Mouse (Mus musculus): ENCODE measurements around the gene Ost4. TPM values are rescaled to one million over a fixed set of nuclear protein-coding genes. Genes with fewer than 3 reads are reported as not detected.

Ost4 gene
- polyA plus RNA-seq, 1 experiment from 2014 or later, result 246 TPM

- Histone ChIP-seq H3K4me1 (ENCODE audit: control insufficient read depth, insufficient read depth, low read length) (peaks cover 4% of the 10 kb centered on the region; the same call in 1 of the 2 replicates), H3K4me3 (replicated peaks; ENCODE audit: low read depth, low read length) (no peak overlapping the region), H3K9ac (replicated peaks; ENCODE audit: low read length) (no peak overlapping the region; the same call in 1 of the 2 replicates), H3K36me3 (ENCODE audit: control insufficient read depth, insufficient read depth, low read length) (no peaks in the 10 kb centered on the region), H3K9me3 (ENCODE audit: control insufficient read depth, low read length) (no peaks in the 10 kb centered on the region), H3K27ac (replicated peaks; ENCODE audit: low read depth, low read length) (no peak overlapping the region), H3K27me3 (ENCODE audit: control insufficient read depth, insufficient read depth, low read length) (no peaks in the 10 kb centered on the region), H3K4me2 (ENCODE audit: low read length) (no peak overlapping the region)
- 87% methylated on average over 6 of the region's 6 CpGs for WGBS
- DNase-seq (no peak), ATAC-seq (ENCODE audit: low FRiP score, low TSS enrichment) (no peak)
Measured at GRCm38 (mm10) chr5:30914849-30915248, 7.3 kb upstream of the Ost4 start.

DNA sequence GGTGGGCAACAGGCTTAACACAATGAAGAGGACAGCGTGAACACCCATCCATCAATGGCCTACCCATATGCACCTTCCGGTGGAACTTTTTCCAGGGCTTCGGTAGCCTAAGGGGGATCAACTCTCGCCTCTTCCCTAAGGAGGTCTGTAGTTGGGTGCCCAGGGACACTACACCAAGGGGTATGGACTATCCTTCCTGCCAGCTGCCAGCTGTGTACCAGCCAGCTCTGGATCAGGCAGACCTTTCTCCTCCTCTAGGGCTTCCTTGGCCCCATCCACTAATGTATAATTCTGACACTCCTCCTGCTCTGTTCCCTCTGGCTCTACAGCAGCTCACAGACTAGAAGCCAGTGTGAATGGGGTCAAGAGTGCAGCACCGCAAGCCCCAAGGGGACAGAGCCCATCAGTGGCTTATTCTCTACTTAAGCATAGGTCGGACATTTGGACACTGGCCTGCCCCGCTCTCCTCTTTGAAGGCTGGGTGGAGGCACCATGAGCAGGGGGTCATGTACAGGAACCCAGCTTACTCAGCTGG lies 6.6 kb upstream of the Ost4 start:
- DNase-seq (no peak), ATAC-seq (ENCODE audit: low FRiP score, low TSS enrichment) (no peak)
- Histone ChIP-seq H3K36me3 (ENCODE audit: control insufficient read depth, insufficient read depth, low read length) (no peaks in the 10 kb centered on the region), H3K9me3 (ENCODE audit: control insufficient read depth, low read length) (no peaks in the 10 kb centered on the region), H3K4me3 (replicated peaks; ENCODE audit: low read depth, low read length) (no peak overlapping the region), H3K4me1 (ENCODE audit: control insufficient read depth, insufficient read depth, low read length) (peaks cover 4% of the 10 kb centered on the region; the same call in 1 of the 2 replicates), H3K27ac (replicated peaks; ENCODE audit: low read depth, low read length) (no peak overlapping the region), H3K27me3 (ENCODE audit: control insufficient read depth, insufficient read depth, low read length) (no peaks in the 10 kb centered on the region), H3K9ac (replicated peaks; ENCODE audit: low read length) (no peak overlapping the region), H3K4me2 (ENCODE audit: low read length) (peak overlapping the region; percentile 21; the same call in 1 of the 2 replicates)
- 84% methylated on average over 7 of the region's 7 CpGs for WGBS

DNA sequence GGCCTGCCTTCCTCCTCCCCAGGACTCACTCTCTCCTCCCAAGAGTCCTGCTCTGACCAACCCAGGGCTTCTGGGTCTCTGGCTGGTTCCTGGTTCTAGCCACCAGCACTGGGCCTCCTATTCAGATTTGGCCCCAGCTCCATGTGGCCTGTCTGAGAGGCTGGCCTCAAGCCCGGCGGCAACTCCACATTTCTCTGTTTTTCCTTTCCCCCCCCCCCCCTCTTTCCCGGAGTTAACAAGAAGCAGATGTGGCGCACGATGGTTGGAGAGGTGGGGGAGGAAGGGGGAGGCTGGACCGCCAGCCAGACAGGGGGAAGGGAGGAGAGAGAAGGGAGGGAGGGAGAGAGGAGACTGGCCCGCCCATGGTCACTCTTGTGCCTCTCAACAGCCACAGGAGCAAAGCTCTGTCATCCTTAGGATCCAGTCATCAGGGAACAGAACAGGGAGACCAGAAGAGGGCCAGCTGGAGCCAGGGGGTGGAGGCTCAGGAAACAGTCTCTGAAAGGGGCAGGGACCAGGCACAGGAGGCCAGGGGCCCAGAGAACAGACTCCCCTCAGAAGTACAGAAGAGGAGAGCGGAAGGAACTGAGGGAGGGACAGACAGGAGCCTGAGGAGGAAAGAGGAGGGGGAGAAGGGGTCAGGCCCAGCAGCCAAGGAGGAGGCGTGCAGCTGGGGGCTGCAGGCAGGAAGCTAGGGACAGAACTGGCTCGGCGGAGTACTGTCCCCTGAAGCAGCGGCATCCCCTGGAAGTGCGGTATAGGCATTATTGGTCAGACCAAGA lies 5.7 kb upstream of the Ost4 start, which contains the start of gene Emilin1:
Emilin1 (plus strand) TSS at position 343 of the 782 bp plus-strand sequence.
- DNase-seq (peak; percentile 53), ATAC-seq (ENCODE audit: low FRiP score, low TSS enrichment) (no peak)
- Histone ChIP-seq H3K4me2 (ENCODE audit: low read length) (peak within 1 kb of the TSS; percentile 21; the same call in 1 of the 2 replicates), H3K4me3 (replicated peaks; ENCODE audit: low read depth, low read length) (no peak within 1 kb of the TSS), H3K27ac (replicated peaks; ENCODE audit: low read depth, low read length) (peak within 1 kb of the TSS; percentile 58), H3K9me3 (ENCODE audit: control insufficient read depth, low read length) (no peaks in the 10 kb centered on the region), H3K4me1 (ENCODE audit: control insufficient read depth, insufficient read depth, low read length) (peaks cover 6% of the 10 kb centered on the region; the same call in 1 of the 2 replicates), H3K27me3 (ENCODE audit: control insufficient read depth, insufficient read depth, low read length) (no peaks in the 10 kb centered on the region), H3K36me3 (ENCODE audit: control insufficient read depth, insufficient read depth, low read length) (no peaks in the 10 kb centered on the region), H3K9ac (replicated peaks; ENCODE audit: low read length) (no peak within 1 kb of the TSS)
- 34% methylated on average over 13 of the region's 13 CpGs for WGBS

- no peaks in the 10 kb centered on the region for H3K9me3 ChIP-seq (ENCODE audit: control insufficient read depth, low read length)
- whole genome bisulfite sequencing, result 54% methylated on average over 5 of the region's 5 CpGs
- H3K27ac ChIP-seq (replicated peaks; ENCODE audit: low read depth, low read length), result peak overlapping the region; percentile 58
- no peaks in the 10 kb centered on the region for H3K36me3 ChIP-seq (ENCODE audit: control insufficient read depth, insufficient read depth, low read length)
- no peak overlapping the region for H3K9ac ChIP-seq (replicated peaks; ENCODE audit: low read length)
- H3K4me2 ChIP-seq (ENCODE audit: low read length), result no peak overlapping the region
- H3K27me3 ChIP-seq (ENCODE audit: control insufficient read depth, insufficient read depth, low read length), result no peaks in the 10 kb centered on the region
- peaks cover 9% of the 10 kb centered on the region; the same call in 1 of the 2 replicates for H3K4me1 ChIP-seq (ENCODE audit: control insufficient read depth, insufficient read depth, low read length)
- ATAC-seq (ENCODE audit: low FRiP score, low TSS enrichment) (no peak), DNase-seq (no peak)
- H3K4me3 ChIP-seq (replicated peaks; ENCODE audit: low read depth, low read length), result no peak overlapping the region
Measured at GRCm38 (mm10) chr5:30912156-30912555, 4.6 kb upstream of the Ost4 start.

DNA sequence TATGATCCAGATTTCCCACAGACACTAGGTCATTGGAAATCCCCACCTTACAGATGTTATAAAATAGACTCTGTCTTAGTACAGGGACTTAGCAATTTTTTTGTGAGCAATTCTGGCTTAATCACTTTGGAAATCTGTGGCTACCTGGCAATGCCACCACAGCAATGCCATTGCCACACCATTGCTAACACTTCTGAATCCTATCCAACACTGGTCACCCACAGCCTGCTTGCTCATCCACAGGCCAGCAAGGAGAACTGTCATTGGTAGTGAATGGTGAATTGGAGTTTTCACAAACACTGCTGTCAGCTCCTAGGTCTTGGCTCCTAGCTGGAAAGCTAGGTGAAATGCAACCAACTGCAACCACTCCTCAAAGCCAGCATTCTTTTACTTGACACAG lies 2.9 kb upstream of the Ost4 start:
- Histone ChIP-seq H3K27ac (replicated peaks; ENCODE audit: low read depth, low read length) (no peak overlapping the region), H3K9ac (replicated peaks; ENCODE audit: low read length) (no peak overlapping the region), H3K4me1 (ENCODE audit: control insufficient read depth, insufficient read depth, low read length) (peaks cover 19% of the 10 kb centered on the region; the same call in 1 of the 2 replicates), H3K27me3 (ENCODE audit: control insufficient read depth, insufficient read depth, low read length) (no peaks in the 10 kb centered on the region), H3K4me2 (ENCODE audit: low read length) (no peak overlapping the region), H3K36me3 (ENCODE audit: control insufficient read depth, insufficient read depth, low read length) (0 out of 2 replicates have a peak, but pooled peaks cover 8% of the 10 kb centered on the region), H3K4me3 (replicated peaks; ENCODE audit: low read depth, low read length) (no peak overlapping the region), H3K9me3 (ENCODE audit: control insufficient read depth, low read length) (no peaks in the 10 kb centered on the region)
- DNase-seq, result no peak
- ATAC-seq (ENCODE audit: low FRiP score, low TSS enrichment), result no peak

GRCm38 (mm10) chr5:30909863-30910262 lies 2.3 kb upstream of the Ost4 start:
- no peaks in the 10 kb centered on the region for H3K9me3 ChIP-seq (ENCODE audit: control insufficient read depth, low read length)
- peaks cover 18% of the 10 kb centered on the region; the same call in 1 of the 2 replicates for H3K4me1 ChIP-seq (ENCODE audit: control insufficient read depth, insufficient read depth, low read length)
- ATAC-seq (ENCODE audit: low FRiP score, low TSS enrichment), result no peak
- no peak overlapping the region for H3K27ac ChIP-seq (replicated peaks; ENCODE audit: low read depth, low read length)
- WGBS, result 83% methylated on average over 7 of the region's 7 CpGs
- H3K36me3 ChIP-seq (ENCODE audit: control insufficient read depth, insufficient read depth, low read length), result peaks cover 13% of the 10 kb centered on the region
- H3K4me2 ChIP-seq (ENCODE audit: low read length), result no peak overlapping the region
- no peaks in the 10 kb centered on the region for H3K27me3 ChIP-seq (ENCODE audit: control insufficient read depth, insufficient read depth, low read length)
- H3K9ac ChIP-seq (replicated peaks; ENCODE audit: low read length), result no peak overlapping the region
- no peak for DNase-seq
- no peak overlapping the region for H3K4me3 ChIP-seq (replicated peaks; ENCODE audit: low read depth, low read length)

- no peak for DNase-seq
- H3K9ac ChIP-seq (replicated peaks; ENCODE audit: low read length), result no peak overlapping the region
- H3K4me2 ChIP-seq (ENCODE audit: low read length), result no peak overlapping the region
- ATAC-seq (ENCODE audit: low FRiP score, low TSS enrichment), result no peak
- no peaks in the 10 kb centered on the region for H3K27me3 ChIP-seq (ENCODE audit: control insufficient read depth, insufficient read depth, low read length)
- no peak overlapping the region for H3K4me3 ChIP-seq (replicated peaks; ENCODE audit: low read depth, low read length)
- 71% methylated on average over 7 of the region's 7 CpGs for WGBS
- H3K27ac ChIP-seq (replicated peaks; ENCODE audit: low read depth, low read length), result no peak overlapping the region
- peaks cover 19% of the 10 kb centered on the region for H3K36me3 ChIP-seq (ENCODE audit: control insufficient read depth, insufficient read depth, low read length)
- H3K9me3 ChIP-seq (ENCODE audit: control insufficient read depth, low read length), result no peaks in the 10 kb centered on the region
- H3K4me1 ChIP-seq (ENCODE audit: control insufficient read depth, insufficient read depth, low read length), result peaks cover 18% of the 10 kb centered on the region; the same call in 1 of the 2 replicates
Measured at GRCm38 (mm10) chr5:30909300-30909659, 1.7 kb upstream of the Ost4 start.

DNA sequence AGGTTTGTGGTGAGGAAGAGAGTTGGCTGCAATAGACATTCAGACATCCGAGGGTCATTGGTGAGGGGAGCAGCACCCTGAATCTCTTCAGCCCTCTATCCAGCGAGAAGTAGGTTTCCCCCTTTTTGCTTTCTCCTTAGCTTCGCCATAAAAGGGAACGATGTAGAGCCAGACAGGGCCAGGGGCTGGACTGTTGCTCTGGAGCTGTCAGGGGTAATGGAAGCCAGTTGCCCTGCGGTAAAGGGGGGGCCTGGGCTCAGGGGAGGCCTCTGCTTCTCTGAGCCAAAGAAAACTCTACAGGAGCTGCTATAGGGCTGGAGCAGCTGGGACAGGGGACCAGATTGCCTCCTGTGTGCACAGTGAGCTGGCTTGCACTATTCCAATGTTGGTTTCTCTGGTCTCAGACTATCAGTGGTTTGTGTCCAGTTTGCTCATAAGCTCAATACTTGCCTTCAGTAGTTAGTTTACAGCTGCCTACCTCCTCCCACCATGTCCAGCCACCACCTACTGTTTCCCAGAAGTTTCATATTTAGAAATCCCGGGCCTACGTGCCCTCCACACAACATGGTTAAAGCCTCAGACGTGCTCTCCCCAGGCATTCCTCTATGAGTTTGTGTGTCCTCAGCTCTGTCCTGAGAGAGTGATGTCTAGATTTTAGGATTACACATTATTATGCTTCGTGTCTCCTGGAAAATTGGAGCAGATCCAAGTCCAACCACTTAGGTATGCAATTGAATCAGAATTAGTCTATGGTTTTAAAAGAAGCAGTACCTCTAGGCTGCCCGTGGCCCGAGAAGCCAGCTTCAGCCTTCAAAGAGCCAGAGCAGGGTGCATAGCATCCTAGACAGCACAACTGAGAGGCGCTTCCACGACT lies 1.1 kb upstream of the Ost4 start:
- 58% methylated on average over 13 of the region's 13 CpGs for WGBS
- peak overlapping the region; percentile 97 for H3K4me2 ChIP-seq (ENCODE audit: low read length)
- peak overlapping the region; percentile 81; the same call in 1 of the 2 replicates for H3K9ac ChIP-seq (replicated peaks; ENCODE audit: low read length)
- no peak for ATAC-seq (ENCODE audit: low FRiP score, low TSS enrichment)
- no peak for DNase-seq
- peaks cover 18% of the 10 kb centered on the region; the same call in 1 of the 2 replicates for H3K4me1 ChIP-seq (ENCODE audit: control insufficient read depth, insufficient read depth, low read length)
- H3K27ac ChIP-seq (replicated peaks; ENCODE audit: low read depth, low read length), result 0 out of 2 replicates have a peak overlapping the region, but pooled peaks have one; percentile 83
- no peaks in the 10 kb centered on the region for H3K27me3 ChIP-seq (ENCODE audit: control insufficient read depth, insufficient read depth, low read length)
- H3K4me3 ChIP-seq (replicated peaks; ENCODE audit: low read depth, low read length), result peak overlapping the region; percentile 73
- no peaks in the 10 kb centered on the region for H3K9me3 ChIP-seq (ENCODE audit: control insufficient read depth, low read length)
- H3K36me3 ChIP-seq (ENCODE audit: control insufficient read depth, insufficient read depth, low read length), result peaks cover 25% of the 10 kb centered on the region
